Mouse (Mus musculus) embryonic fibroblast, embryonic 13.5 days (primary cell): Measurements from ENCODE around the gene Lta.

Source experiments
- CTCF ChIP-seq: IDR thresholded peaks from 2 replicates; pipeline ENCODE4 v1.5.1; 2011; ENCODE audit warnings: mild to moderate bottlenecking, control low read depth, low read length, moderate library complexity, borderline replicate concordance; ENCODE audit not compliant: insufficient read depth
- POLR2A ChIP-seq: IDR thresholded peaks from 2 replicates; pipeline ENCODE4 v1.6.1; 2011; ENCODE audit warnings: low read depth, mild to moderate bottlenecking, control low read depth, low read length, moderate library complexity

- TF ChIP-seq POLR2A (no peak), CTCF (no peak)
Observed at GRCm38 (mm10) chr17:35173329-35173728, 31.8 kb downstream of the Lta start.
